Mouse (Mus musculus) monocyte, adult 5-6 weeks (primary cell): ENCODE data around the gene Gm7271. TPM values are rescaled to one million over a fixed set of nuclear protein-coding genes. Genes with fewer than 3 reads are reported as not detected.

Experiments
- ATAC-seq: fragments of 153-309, 156-312 bp; replicated peaks from 2 replicates; pipeline ENCODE4 v1.8.0; 2017; ENCODE audit warnings: mild to moderate bottlenecking; ENCODE audit not compliant: low TSS enrichment, insufficient number of reproducible peaks, severe bottlenecking, poor library complexity, low FRiP score
- total RNA-seq: library from RNA; stranded (forward); fragments of 200-1000, 200-491, 200-594 nt; gene quantifications from 3 replicates; pipeline ENCODE4 v1.2.3, GENCODE M21; 2017

Gene Gm7271
- total RNA-seq, result not detected in 3 replicates

- ATAC-seq, result no peak
These were observed at the start of gene Gm7271 for GRCm38 (mm10) chr5:76483811-76484210. Gm7271 (plus strand) TSS chr5:76484040.

DNA sequence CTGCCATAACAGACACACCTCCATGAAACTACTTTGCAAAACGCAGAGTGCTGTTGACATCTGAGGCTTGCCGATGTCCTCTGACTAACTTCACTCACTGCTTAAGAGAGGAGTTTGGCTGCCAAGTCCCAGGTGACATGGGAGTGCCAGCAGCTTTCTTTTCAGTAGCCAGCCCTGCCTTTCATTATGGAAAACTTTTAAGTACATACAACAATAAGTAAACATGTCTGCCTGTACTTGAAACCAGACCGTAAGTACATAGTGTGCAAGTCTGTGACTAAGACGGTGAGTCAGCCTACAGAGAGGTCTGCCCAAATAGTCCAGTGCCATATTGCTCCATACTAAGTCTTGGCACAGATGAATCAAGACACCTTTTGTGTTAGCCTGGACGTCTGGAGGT is 46.7 kb upstream of the Gm7271 start:
- no peak for ATAC-seq

DNA sequence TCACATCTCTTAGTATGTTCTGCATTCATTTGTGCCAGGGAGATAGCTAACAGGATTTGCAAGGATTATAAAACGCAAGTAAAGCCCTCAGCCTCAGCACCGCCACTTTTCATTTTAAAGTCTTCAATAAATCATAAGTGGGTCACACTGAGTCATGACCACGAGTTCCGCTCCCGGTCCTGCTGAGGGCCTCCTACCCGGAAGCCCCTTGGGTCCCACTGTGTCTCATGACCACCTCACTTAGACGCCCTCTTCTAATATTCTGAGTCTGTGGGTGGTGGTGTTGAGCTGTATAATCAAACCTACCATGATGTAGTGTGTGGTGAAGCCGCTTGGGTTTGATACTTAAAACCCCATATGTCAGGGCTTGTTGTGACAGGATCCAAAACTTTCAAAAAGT is 46.1 kb upstream of the Gm7271 start:
- ATAC-seq, result no peak

- no peak for ATAC-seq
These were observed 42.4 kb upstream of the Gm7271 start for GRCm38 (mm10) chr5:76441431-76441830.

GRCm38 (mm10) chr5:76474931-76475330 is 8.9 kb upstream of the Gm7271 start:
- no peak for ATAC-seq

DNA sequence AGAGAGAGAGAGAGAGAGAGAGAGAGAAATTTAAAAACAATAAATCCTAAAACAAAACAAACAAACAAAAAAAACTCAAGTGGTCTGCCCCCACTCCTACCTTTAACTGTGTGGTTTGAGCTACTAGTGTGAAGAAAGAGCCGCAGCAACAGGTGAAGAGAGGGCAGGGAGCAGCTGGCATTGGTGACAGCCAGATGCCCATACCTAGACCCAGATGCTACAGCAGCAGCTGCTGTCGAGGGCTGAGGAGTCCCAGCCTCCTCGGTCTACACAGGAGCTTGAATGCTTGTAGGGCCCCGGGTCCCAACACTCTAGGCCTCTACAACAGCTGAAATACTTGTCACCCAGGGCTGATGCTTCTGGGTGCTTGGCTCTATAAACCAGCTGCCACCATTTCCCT is 7.0 kb upstream of the Gm7271 start:
- ATAC-seq, result no peak

GRCm38 (mm10) chr5:76477764-76478163 is 6.1 kb upstream of the Gm7271 start:
- no peak for ATAC-seq

DNA sequence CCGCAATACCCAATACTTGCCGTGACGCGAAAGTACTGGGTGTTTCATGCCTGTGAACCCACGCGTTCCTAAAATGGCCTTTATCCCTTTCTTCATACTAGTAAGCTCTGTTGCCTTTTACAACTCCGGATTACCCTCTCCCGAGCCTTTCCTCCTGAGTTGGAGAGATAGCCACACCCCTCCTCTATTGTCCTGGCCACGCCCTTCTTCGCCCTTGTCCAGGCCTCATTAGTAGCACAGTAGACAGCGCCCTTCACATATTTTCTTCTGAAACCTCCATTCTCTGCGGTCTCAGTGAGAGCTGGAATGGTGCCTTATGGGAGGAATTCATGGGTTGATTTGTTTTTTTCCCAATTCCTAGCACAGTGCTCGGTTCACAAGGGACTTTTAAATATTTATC is 11.3 kb downstream of the Gm7271 start:
- no peak for ATAC-seq

GRCm38 (mm10) chr5:76522446-76522845 is 38.6 kb downstream of the Gm7271 start:
- peak; percentile 49; the same call in 1 of the 2 replicates for ATAC-seq

GRCm38 (mm10) chr5:76524623-76525022 is 40.8 kb downstream of the Gm7271 start:
- ATAC-seq, result peak; percentile 30; the same call in 1 of the 2 replicates

DNA sequence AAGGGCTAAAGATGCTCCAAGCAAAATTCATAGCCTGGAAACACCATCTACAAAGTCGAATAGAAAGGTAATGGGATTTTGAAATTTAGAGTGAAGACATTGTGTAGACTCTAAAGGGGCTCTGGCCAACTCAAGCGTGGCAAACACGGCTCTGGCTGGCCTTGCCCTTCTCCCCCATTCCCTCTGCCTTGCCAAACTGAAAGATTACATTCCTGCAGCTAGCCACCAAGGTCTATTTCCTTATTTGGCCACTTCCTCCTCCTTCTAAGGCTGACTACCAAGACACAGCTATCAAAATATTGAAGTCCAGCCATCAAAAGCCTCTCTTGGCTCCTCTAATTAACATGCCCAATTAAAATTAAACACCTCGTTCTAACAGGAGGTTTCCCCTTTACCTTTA is 41.2 kb downstream of the Gm7271 start:
- ATAC-seq, result no peak

DNA sequence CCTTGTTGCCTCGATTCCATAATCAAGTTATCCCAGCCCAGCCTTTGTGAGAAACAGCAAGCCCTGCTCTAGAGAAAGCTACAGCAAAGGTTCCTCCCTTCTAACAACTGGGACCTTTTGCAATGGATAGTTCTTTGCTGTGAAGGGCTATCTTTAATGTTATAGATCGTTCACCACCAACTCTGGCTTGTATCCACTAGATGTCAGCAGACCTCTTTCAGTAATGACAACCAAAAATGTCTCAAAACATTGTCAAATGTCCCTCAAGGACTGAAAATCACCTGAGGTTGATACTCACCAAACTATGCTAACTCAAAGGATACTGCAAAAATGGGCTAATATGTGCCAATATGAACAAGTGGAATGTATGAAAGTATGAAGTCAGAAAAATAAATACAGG is 42.0 kb downstream of the Gm7271 start:
- ATAC-seq, result no peak

GRCm38 (mm10) chr5:76529040-76529703 is 45.3 kb downstream of the Gm7271 start, which contains the start of gene Exoc1:
Exoc1 (plus strand) TSS chr5:76529311.
- ATAC-seq, result peak; percentile 99

GRCm38 (mm10) chr5:76529704-76530066 is 45.8 kb downstream of the Gm7271 start:
- ATAC-seq, result no peak

GRCm38 (mm10) chr5:76533186-76533585 is 49.3 kb downstream of the Gm7271 start:
- ATAC-seq, result no peak

DNA sequence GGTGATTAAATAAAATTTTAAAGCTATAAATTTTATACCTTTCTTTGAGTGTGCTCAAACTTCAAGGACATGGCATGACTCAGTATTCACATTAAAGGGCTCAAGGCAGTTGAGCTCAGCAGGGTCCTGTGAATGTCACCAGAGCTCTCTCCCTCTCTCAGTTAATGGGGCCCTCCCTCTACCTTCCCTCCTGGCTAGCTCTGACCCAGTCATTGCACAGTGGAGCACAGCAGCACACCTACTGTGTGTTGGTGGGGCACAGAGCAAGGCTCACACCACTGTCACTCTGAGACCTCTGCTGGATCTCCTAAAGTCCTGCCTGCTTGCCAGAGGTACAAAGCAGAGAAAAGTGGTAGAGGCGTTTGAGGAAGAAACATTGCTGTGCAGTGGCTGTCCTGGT is 52.4 kb downstream of the Gm7271 start:
- no peak for ATAC-seq

GRCm38 (mm10) chr5:76537578-76537977 is 53.7 kb downstream of the Gm7271 start:
- ATAC-seq, result no peak

DNA sequence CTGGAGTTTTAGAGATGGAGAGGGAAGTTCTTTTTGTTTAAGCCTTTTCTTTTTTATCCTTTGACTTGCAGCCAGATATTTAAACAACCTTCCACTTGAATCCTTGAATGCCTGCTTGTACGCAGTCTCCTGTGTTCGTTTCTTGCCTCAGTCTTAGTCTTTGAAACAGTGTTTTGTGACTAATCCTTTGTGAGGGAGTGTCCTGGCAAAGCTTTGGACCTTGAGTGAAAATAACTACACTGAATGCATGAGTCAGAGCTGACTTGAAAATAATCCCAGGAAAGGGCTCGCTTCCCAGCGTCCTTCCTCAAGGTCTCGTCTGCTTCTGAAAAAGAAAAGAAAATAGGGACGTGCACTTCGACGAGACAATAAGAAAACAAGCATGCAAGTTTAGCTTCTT is 56.3 kb downstream of the Gm7271 start:
- no peak for ATAC-seq

DNA sequence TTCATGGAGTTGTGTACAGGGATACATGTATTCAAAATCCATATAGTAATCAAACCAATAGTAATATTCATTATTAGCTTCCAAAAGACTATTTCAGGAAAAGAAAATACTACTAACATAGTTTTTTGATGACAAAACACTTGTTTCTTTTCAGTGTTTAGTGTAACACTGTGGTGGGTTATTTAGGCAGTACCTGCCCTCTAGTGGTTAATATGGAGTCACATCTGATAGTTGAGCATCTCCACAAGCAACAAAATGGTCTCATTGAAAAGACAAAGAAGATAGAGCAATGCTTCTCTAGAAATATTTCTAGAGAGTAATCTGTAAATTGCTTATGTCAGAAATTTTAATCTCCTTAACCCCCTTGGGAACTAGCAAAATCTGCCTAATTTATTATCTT is 57.0 kb downstream of the Gm7271 start:
- no peak for ATAC-seq

DNA sequence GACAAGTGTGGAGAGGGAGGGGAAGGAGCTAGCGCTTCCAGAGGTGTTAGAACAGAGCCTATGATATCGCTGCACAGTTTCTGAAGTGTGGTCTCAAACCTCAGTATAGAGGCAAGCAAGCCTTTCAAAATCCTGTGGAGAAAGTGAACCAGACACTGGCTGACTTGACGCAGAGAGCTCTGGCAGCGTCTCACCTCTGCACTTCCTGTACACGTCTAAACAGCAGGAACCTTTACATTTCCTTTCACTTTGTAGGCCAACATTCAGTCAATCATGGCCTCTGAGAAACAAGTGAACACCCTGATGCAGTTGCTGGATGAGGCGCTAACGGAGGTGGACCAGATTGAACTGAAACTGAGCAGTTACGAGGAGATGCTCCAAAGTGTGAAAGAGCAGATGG is 59.4 kb downstream of the Gm7271 start:
- ATAC-seq, result no peak

- no peak for ATAC-seq
These were observed 66.6 kb downstream of the Gm7271 start for GRCm38 (mm10) chr5:76550426-76550825.
